Mouse (Mus musculus) c-Kit-positive CD71-positive TER-119-negative erythroid progenitor cells, embryonic 14.5 days (primary cell): ENCODE measurements at regions not wholly inside any gene's neighbourhood (a gene's known extent, or its start where the extent isn't known, plus 50 kb on each side); places are given as distances from the start of the nearest gene placed in this dataset.

Experiments used
- DNase-seq: peaks from one replicate; pipeline ENCODE4 v3.0.0-alpha.2; 2013; ENCODE audit warnings: low read depth

- DNase-seq: no peak
These were observed 76.3 kb upstream of the Pkdcc start for GRCm38 (mm10) chr17:83138493-83139417.

DNA sequence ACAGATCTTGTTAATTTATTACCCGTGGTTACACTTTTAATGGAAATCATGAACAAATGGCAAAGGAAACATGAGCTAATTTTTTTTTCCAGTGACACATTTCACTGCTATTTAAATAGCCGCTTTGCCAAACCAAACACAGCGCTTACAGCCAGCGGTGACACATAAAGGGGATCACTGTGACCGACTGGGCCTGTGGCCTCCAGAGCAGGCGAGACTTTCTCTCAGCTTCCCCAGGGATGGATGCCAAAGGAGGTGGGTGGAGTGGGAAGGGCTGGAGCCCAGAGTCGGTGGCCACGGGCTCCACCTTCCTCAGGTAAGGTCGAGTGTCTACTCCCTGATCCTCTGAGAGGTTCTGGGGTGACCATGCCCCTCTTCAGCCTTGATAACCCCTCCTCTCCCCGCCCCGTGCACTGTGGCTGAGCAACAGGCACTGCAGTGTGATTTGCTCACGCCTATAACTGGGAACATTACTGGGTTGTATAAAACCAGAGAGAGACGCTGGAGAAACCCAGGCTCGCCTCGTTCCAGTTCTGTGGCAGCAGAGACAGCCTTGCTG lies 66.6 kb upstream of the Pkdcc start:
- no peak for DNase-seq

DNA sequence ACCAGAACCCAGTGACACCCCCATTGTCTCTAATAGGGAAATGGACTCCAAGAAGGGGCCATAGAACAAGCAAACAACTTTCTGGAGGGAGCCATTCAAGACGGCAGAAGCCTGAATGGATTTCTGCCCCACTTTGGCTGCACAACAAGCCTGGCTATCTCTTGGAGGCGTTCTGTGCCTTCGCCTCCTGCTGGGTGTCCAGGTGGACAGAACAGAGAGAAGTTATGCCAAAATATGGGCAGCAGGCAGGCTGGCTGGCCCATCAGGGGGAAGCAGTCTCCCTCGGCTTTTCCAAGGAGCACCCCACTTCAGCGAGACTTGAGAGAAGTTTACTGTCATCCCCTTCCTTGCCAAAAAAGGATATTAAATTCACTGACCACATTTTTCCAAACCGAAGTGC lies 65.8 kb upstream of the Pkdcc start:
- no peak for DNase-seq

- no peak for DNase-seq
These were observed 60.0 kb upstream of the Pkdcc start for GRCm38 (mm10) chr17:83155106-83155505.

DNA sequence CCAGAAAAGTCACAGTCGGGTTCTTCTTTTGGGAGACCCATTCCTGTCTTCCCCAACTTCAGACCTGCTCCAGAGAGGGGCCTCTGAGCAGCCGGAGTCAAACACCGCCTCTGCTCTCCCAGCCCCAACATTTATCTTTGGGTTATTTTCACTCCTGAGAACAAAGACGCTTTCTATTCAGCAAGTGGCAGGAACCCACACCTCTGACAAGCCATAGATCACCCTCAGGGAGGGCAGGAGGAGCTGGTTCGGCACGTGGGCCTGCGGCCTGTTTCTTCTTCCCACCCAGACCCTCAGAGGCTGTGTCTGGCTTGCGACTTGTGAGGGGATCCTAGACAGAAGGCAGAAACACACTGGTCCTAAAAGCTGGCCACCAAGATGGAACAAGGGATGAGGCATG lies 58.4 kb upstream of the Pkdcc start:
- no peak for DNase-seq

GRCm38 (mm10) chr17:83158053-83158452 lies 57.0 kb upstream of the Pkdcc start:
- no peak for DNase-seq

- DNase-seq: no peak
These were observed 56.4 kb upstream of the Pkdcc start for GRCm38 (mm10) chr17:83158652-83159051.

GRCm38 (mm10) chr17:83159634-83160033 lies 55.5 kb upstream of the Pkdcc start:
- no peak for DNase-seq

GRCm38 (mm10) chr17:83160296-83160695 lies 54.8 kb upstream of the Pkdcc start:
- DNase-seq: no peak

DNA sequence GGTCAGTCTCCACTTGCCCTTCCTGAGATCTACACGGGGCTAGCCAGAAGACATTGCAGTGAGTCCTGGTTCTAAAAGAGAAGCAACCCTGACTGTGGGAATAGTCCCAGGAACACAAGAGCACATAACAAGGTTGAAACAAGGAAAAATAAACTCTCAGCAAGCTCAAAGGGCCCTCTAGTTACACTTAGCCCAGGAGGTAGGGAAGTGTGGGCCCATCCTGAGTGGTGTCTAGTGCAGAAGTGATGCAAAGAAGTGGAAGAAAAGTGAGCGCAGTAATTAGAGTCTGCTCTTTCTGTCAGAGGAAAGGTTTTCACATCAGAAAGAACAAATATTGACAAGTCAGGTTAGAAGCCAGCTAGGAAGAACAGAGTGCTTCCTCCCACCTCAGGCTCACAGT lies 53.4 kb upstream of the Pkdcc start:
- no peak for DNase-seq

DNA sequence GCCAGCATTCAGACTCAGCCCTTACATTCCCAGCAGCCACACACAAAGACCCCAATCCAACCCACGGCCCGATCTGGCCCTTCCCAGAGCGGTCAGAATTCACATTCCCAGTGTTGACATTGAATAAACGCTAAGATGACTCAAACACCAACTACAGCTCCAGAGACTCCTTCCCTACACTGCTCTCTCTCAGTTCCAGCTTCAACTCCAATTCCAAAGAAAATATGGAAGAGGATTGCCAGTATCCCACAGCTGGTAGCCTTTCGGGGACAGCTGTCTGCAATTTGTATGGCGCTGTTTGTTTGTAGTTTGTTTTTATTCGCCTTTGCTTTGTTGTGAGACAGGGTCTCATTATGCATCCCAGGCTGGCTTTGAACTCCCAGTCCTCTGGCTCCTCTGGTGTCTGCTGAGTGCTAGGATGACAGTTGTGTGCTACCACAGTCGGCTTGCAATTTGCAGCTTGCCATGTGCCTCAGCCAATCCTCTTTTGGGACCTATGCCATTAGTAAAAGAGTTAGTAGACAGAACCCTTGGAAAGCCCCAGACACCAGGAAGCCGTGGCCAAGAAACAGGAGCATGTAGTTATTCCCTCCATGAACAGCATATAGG lies 51.0 kb upstream of the Pkdcc start:
- DNase-seq: no peak

GRCm38 (mm10) chr17:83164728-83165127 lies 50.4 kb upstream of the Pkdcc start:
- no peak for DNase-seq

GRCm38 (mm10) chr17:83165140-83165539 lies 50.0 kb upstream of the Pkdcc start:
- DNase-seq: no peak
